Mouse (Mus musculus) hindbrain, embryonic 13.5 days (tissue): ENCODE results near the gene BC004004. TPM values are rescaled to one million over a fixed set of nuclear protein-coding genes. Genes with fewer than 3 reads are reported as not detected.
"Not testable (repeated sequence)": the region's sequence is repeated elsewhere in the genome, so short reads cannot be mapped to it uniquely, and the experiment has no call there.

Source experiments
- ATAC-seq: fragments of 200-750 bp; cut with Nextera tagmentation; 2 replicates; pipeline ENCODE4 v1.8.0; 2017; ENCODE audit warnings: moderate TSS enrichment; ENCODE audit not compliant: low FRiP score
- H3K27ac ChIP-seq: fragments of 300-500 bp; sonication (generic); 2 replicates; pipeline ENCODE4 v1.5.1; 2015; ENCODE audit warnings: inconsistent platforms, mild to moderate bottlenecking, moderate library complexity
- H3K27me3 ChIP-seq: fragments of 300-500 bp; sonication (generic); 2 replicates; pipeline ENCODE4 v1.6.1; 2015; ENCODE audit warnings: mild to moderate bottlenecking, inconsistent platforms
- H3K36me3 ChIP-seq: fragments of 300-500 bp; sonication (generic); 2 replicates; pipeline ENCODE4 v1.6.1; 2015; ENCODE audit warnings: mild to moderate bottlenecking, inconsistent platforms
- H3K4me1 ChIP-seq: fragments of 300-500 bp; sonication (generic); replicated peaks from 2 replicates; pipeline ENCODE4 v1.6.1; 2015; ENCODE audit warnings: inconsistent platforms
- H3K4me2 ChIP-seq: fragments of 300-500 bp; sonication (generic); 2 replicates; pipeline ENCODE4 v1.6.1; 2015; ENCODE audit warnings: inconsistent platforms, mild to moderate bottlenecking, moderate library complexity
- H3K4me3 ChIP-seq: fragments of 300-500 bp; sonication (generic); 2 replicates; pipeline ENCODE4 v1.5.1; 2015; ENCODE audit warnings: mild to moderate bottlenecking, inconsistent platforms
- H3K9ac ChIP-seq: fragments of 300-500 bp; sonication (generic); 2 replicates; pipeline ENCODE4 v1.6.1; 2015; ENCODE audit warnings: mild to moderate bottlenecking, inconsistent platforms
- H3K9me3 ChIP-seq: fragments of 300-500 bp; sonication (generic); 2 replicates; pipeline ENCODE4 v1.6.1; 2016; ENCODE audit warnings: inconsistent platforms
- WGBS: fragments of 180-500 bp; shearing (Covaris S2); methylation state at CpG from one replicate; pipeline ENCODE4 v1.1.7; 2015; 5-methylcytosine and 5-hydroxymethylcytosine counted together
- polyA plus RNA-seq: library from polyadenylated mRNA; unstranded; fragments of >200 nt; fragmentation: Nextera tagmentation; extraction: Ambion mirVana; gene quantifications from 2 replicates; pipeline ENCODE4 v1.2.1, GENCODE M21; 2015

The BC004004 gene
- polyA plus RNA-seq, 1 experiment from 2014 or later = 111 TPM

DNA sequence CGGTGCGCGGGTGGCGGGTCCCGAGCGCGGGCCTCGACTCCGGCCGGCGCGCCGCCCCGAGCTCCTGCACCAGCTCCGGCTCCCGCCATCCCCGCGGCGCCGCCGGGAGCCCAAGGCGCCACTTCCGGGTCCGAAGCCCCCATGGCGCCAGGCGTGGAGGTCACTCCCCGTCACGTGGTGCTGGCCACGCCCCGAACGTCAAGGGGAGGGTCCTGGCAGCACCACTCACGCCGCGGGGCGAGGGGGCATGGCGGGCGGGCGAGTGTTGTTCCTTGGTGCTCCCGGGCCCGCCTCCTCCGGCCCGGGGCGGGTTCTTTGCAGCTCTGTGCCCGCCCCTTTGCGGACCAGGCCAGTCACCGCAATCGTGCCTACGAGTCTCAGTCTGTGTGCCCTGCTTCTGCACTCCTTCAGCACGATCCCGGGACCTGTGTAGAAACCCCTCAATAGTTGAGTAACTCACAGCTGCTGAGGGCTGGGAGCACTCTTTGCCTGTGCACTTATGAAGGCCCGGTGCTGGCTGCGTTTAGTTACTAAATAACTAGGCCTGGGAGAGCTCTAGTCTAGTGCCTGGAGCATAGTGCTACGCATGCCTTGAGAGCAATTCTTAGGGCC is 79.2 kb downstream of the BC004004 start, which contains the start of gene Mtch1:
Gene Mtch1, minus strand, starts transcription at position 290 of the 612 bp plus-strand sequence.
- H3K9ac ChIP-seq = peak within 1 kb of the TSS; percentile 93
- WGBS = under 1% methylated on average over 39 of the region's 53 CpGs

DNA sequence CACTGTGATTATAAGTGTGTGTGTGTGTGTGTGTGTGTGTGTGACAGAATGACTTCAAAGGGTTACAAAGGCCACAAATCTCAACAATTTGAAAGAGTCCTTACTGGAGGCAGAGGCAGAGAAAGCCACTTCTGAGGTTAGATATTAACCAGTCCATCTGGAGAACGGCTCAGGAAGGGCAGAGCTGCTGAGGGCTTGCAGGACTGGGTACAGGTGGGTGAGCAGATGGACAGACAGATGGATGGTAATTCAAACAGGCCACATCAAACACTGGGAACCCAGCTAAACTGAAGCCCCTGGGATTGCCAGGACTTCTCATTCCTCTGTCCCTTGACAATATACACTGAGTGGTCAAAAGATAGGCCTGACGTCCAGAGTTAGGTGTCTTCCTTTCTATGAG is 80.4 kb downstream of the BC004004 start:
- WGBS = 63% methylated on average over 2 of the region's 2 CpGs
- Histone ChIP-seq H3K4me1 (peaks cover 27% of the 10 kb centered on the region), H3K27ac (no peak overlapping the region), H3K27me3 (no peaks in the 10 kb centered on the region), H3K9me3 (no peaks in the 10 kb centered on the region), H3K9ac (peak overlapping the region; percentile 19; the same call in 1 of the 2 replicates), H3K36me3 (peaks cover 6% of the 10 kb centered on the region), H3K4me2 (no peak overlapping the region), H3K4me3 (no peak overlapping the region)
- ATAC-seq = no peak

More for the DNA sequence above, 79.2 kb downstream of the BC004004 start, which contains the start of gene Mtch1:
- peaks cover 35% of the 10 kb centered on the region for H3K4me1 ChIP-seq
- H3K36me3 ChIP-seq = peaks cover 15% of the 10 kb centered on the region
- H3K27ac ChIP-seq = peak within 1 kb of the TSS; percentile 95
- peak within 1 kb of the TSS; percentile 87 for H3K4me3 ChIP-seq
- no peaks in the 10 kb centered on the region for H3K27me3 ChIP-seq
- ATAC-seq = peak; percentile 94
- H3K4me2 ChIP-seq = peak within 1 kb of the TSS; percentile 71
- H3K9me3 ChIP-seq = no peaks in the 10 kb centered on the region

DNA sequence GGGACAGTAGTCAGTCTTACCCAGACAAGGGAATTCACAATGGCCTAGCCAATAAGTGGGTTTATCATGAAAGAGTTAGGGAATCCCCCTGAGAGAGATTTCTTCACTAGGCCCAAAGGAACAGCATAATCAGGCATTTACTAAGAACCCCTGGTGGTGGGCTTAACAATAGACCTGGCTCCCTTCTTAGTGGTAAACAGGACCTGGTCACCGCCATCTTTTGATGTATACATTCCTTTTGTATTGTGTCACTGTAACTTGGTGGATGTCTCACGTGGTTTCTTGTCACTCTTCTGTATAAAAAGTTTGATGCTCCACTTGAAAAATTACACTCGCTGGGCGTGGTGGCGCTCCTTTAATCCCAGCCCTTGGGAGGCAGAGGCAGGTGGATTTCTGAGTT is 82.5 kb downstream of the BC004004 start:
- WGBS = 65% methylated on average over 5 of the region's 5 CpGs

DNA sequence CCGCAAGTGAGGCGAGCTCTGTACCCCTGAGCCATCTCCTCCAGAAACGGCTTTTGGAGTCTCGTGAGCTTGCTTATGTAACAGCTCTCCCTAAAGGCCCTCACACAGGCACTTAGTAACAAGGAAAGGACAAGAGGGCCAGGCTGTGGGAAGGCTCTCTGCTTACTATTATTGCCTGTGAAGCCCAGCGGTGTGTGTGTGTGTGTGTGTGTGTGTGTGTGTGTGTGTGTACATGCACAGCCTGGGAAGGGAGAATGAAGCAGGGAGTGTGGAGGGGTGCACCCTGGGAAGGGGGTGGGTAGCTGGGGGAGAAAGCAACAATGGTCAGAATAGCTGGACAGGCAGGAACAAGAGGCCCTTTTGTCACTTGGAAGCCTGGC is 86.9 kb downstream of the BC004004 start:
- peak; percentile 51 for ATAC-seq
- Histone ChIP-seq H3K27me3 (no peaks in the 10 kb centered on the region), H3K27ac (peak overlapping the region; percentile 99), H3K9ac (peak overlapping the region; percentile 75), H3K4me1 (peaks cover 27% of the 10 kb centered on the region), H3K4me3 (no peak overlapping the region), H3K9me3 (no peaks in the 10 kb centered on the region), H3K36me3 (no peaks in the 10 kb centered on the region), H3K4me2 (peak overlapping the region; percentile 60)
- WGBS = 17% methylated on average over 5 of the region's 5 CpGs

More for the DNA sequence above, 82.5 kb downstream of the BC004004 start:
- H3K27me3 ChIP-seq, H3K4me2 ChIP-seq, H3K9ac ChIP-seq, H3K36me3 ChIP-seq, H3K9me3 ChIP-seq, H3K4me3 ChIP-seq, H3K27ac ChIP-seq, ATAC-seq: not testable (repeated sequence)
- H3K4me1 ChIP-seq = peaks cover 24% of the 10 kb centered on the region

DNA sequence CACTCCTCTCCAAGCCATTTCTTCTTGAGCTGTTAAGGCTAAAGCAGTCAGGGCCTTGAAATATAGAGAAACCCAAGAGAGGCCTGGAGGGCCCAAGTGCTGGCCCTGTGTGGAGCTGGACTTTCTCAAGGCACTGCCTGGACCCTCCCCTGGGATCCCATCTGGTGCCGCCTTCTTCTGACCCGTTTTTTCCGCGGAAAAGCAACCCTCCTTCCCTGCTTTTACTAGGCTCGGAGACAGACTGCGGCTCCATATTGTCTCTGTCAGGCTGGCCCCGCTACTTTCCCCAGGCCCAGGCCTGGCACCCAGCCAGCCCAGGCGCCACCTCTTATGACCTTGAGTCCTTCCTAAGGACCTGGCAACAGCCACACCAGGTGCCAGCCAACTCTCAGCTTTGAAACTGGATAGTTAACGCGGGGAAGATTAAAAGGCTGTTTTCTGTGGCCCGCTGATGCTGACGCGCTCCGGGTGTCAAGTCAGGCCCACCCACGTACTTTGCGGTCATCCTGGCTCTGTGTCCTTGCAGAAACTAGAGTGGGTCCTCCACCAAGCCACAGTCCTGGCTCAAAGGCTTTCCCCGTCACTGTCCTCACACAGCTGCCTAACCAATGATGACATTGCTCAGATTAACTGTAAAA is 87.4 kb downstream of the BC004004 start:
- ATAC-seq = peak; percentile 63
- H3K9me3 ChIP-seq = no peaks in the 10 kb centered on the region
- peak overlapping the region; percentile 60 for H3K4me2 ChIP-seq
- H3K27ac ChIP-seq = peak overlapping the region; percentile 99
- peaks cover 27% of the 10 kb centered on the region for H3K4me1 ChIP-seq
- peak overlapping the region; percentile 36 for H3K4me3 ChIP-seq
- no peaks in the 10 kb centered on the region for H3K36me3 ChIP-seq
- peak overlapping the region; percentile 75 for H3K9ac ChIP-seq
- 8% methylated on average over 17 of the region's 17 CpGs for WGBS
- H3K27me3 ChIP-seq = no peaks in the 10 kb centered on the region

DNA sequence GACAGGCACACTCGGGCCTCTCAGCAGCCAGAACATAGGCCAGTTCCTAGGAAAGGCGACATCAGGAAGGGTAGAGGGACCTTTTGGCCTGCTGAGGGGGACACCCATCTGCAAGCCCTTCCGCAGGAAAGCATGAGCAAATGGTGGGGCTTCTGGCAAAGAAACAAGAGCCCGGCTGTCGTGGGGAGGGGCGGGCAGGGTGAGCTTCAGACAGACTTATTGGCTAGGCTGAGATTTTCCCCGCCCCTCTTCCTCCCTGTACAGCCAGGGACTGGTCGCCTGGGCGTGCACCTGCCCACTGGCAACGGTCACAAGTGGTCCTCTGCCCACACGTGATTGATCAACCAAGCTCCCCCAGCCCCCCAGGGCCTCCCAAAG is 87.9 kb downstream of the BC004004 start:
- H3K4me2 ChIP-seq = peak overlapping the region; percentile 60
- WGBS = 5% methylated on average over 11 of the region's 11 CpGs
- H3K4me3 ChIP-seq = peak overlapping the region; percentile 36
- H3K27me3 ChIP-seq = no peaks in the 10 kb centered on the region
- peak overlapping the region; percentile 99 for H3K27ac ChIP-seq
- peaks cover 27% of the 10 kb centered on the region for H3K4me1 ChIP-seq
- no peaks in the 10 kb centered on the region for H3K36me3 ChIP-seq
- peak overlapping the region; percentile 75 for H3K9ac ChIP-seq
- ATAC-seq = peak; percentile 96
- no peaks in the 10 kb centered on the region for H3K9me3 ChIP-seq

DNA sequence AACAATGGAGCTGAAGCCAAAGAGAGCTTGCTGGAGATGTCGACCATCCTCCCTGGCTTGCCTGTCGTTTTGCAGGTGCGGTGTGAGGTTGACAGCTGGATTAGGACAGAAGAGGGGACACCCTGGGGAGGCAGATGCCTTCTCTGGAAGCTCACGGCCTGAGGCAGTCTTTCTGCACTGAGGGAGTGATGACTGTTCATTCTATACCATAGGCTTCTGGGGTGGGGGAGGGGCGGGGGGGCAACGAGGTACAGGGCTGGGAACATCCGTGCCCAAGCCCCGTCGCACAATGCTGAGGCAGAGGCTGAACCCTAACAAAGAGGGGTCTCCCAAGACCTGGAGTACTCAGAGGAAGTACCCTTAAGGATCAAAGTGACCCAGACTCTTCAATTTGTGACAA is 88.3 kb downstream of the BC004004 start:
- Histone ChIP-seq H3K4me2 (peak overlapping the region; percentile 60), H3K27me3 (no peaks in the 10 kb centered on the region), H3K4me3 (peak overlapping the region; percentile 36), H3K4me1 (peaks cover 27% of the 10 kb centered on the region), H3K27ac (peak overlapping the region; percentile 99), H3K36me3 (no peaks in the 10 kb centered on the region), H3K9me3 (no peaks in the 10 kb centered on the region), H3K9ac (peak overlapping the region; percentile 75)
- WGBS = 3% methylated on average over 9 of the region's 9 CpGs
- ATAC-seq = peak; percentile 67

DNA sequence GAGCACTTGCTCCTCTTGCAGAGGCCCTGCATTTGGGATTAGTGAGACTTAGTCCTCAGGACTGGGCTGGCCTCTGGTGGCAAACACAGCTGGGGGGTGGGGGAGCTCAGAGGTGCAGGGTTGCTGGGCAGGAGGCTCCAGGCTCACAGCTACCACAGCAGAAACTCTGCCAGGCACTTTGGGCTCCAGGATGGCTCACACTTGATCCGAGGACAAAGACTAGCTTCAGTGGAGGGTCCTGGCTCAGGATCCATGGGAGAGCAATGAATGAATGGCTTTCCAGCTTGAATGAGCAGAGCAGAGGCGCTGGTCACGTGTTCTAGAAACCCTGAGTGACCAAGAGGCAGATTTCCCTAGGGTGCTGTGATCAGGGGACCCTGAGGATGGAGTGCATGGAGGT is 90.3 kb downstream of the BC004004 start:
- H3K36me3 ChIP-seq = no peaks in the 10 kb centered on the region
- peaks cover 27% of the 10 kb centered on the region for H3K4me1 ChIP-seq
- no peak for ATAC-seq
- no peaks in the 10 kb centered on the region for H3K9me3 ChIP-seq
- 65% methylated on average over 3 of the region's 3 CpGs for WGBS
- no peak overlapping the region for H3K27ac ChIP-seq
- no peak overlapping the region for H3K4me2 ChIP-seq
- H3K27me3 ChIP-seq = no peaks in the 10 kb centered on the region
- no peak overlapping the region for H3K9ac ChIP-seq
- H3K4me3 ChIP-seq = no peak overlapping the region

DNA sequence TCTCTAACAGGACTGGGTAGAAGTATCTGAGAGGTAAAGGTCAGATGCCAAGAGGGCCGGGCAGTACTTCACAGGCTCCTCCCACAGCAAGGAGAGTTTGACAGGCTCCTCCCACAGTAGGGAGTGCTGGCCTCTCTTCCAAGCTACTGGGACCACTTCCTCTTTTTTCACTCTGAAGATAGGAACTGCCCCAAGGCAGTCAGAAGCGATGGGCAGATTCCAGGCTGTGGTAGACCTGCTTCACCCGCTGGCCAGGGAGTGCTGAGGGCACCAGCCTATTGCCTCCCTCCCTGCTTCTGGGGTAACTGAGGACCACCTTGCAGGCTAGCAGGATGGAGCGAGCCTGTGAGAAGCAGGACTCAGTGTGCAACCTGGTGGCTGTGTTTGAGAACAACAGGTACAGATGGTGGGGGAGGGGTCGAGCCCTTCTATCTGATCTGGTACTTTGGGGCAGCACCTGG is 92.2 kb downstream of the BC004004 start, which contains the start of gene Fgd2:
Gene Fgd2, plus strand, starts transcription at position 154 of the 461 bp plus-strand sequence.
- Histone ChIP-seq H3K36me3 (no peaks in the 10 kb centered on the region), H3K4me3 (no peak within 1 kb of the TSS), H3K27ac (no peak within 1 kb of the TSS), H3K27me3 (no peaks in the 10 kb centered on the region), H3K9ac (no peak within 1 kb of the TSS; the same call in 1 of the 2 replicates), H3K4me1 (peaks cover 18% of the 10 kb centered on the region), H3K9me3 (no peaks in the 10 kb centered on the region), H3K4me2 (no peak within 1 kb of the TSS)
- ATAC-seq = no peak
- 23% methylated on average over 5 of the region's 5 CpGs for WGBS

DNA sequence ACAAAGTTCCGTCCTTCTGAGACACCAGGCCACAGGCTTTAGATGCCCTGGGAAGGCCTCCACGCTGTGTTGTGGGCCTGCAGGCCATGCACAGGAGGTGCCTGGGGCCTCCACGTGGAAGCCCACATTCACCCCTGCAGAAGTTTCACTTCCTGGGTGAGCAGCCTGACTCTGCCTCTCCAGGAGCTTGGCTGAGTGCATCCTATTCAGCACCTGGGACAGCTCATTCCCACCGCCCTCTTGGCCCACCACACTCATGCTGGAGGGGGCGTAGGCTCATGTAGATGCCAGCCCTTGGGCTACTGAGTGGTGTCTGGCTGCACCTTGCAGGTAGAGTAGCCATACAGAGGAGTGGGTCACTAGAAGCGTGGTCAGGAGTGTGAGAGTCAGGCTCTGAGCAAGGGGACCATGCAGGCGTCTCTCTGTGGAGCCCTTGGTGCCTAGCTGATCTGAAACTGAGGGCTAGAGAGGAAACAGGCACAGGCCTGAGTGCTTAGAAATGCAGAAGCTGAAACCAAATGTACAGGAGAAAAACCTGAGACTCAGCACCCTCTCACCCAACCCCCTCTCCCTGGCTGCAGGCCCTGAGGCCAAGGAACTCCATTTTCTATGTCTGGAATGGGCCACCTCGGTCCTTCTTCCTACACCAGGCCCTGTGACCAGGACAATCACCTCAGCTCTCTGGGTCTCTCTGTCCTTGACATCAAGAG is 93.5 kb downstream of the BC004004 start:
- 64% methylated on average over 8 of the region's 8 CpGs for WGBS
- Histone ChIP-seq H3K9me3 (no peaks in the 10 kb centered on the region), H3K27me3 (no peaks in the 10 kb centered on the region), H3K4me1 (peaks cover 5% of the 10 kb centered on the region), H3K9ac (0 out of 2 replicates have a peak overlapping the region, but pooled peaks have one; percentile 3), H3K36me3 (no peaks in the 10 kb centered on the region), H3K4me3 (no peak overlapping the region), H3K4me2 (no peak overlapping the region), H3K27ac (no peak overlapping the region)
- ATAC-seq = no peak

DNA sequence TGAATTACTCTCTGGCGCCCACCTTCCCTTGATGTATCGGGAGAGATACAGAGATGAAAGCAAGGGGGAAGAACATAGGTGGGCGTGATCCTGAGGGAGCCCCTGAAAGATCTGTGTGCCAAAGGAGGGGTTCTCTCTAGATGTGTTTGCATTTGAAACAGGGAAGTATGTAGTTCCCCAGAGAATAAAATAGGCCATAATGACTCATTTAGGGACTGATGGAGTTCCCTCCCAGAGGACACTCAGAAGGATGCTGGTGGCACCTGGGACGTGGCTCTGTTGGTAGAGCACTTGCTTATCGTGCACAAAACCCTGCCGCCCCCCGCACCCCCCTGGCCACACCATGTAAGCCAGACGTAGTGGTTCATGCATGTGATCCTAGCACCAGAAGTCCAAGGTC is 94.5 kb downstream of the BC004004 start:
- no peaks in the 10 kb centered on the region for H3K36me3 ChIP-seq
- WGBS = 83% methylated on average over 8 of the region's 8 CpGs
- no peak overlapping the region for H3K4me3 ChIP-seq
- no peaks in the 10 kb centered on the region for H3K4me1 ChIP-seq
- no peak overlapping the region for H3K9ac ChIP-seq
- no peaks in the 10 kb centered on the region for H3K9me3 ChIP-seq
- ATAC-seq = no peak
- H3K27me3 ChIP-seq = peaks cover 4% of the 10 kb centered on the region; the same call in 1 of the 2 replicates
- H3K27ac ChIP-seq = no peak overlapping the region
- H3K4me2 ChIP-seq = no peak overlapping the region
